Mouse (Mus musculus) hindbrain, postnatal 0 days (tissue): ENCODE measurements around the gene Tns3. TPM values are rescaled to one million over a fixed set of nuclear protein-coding genes. Genes with fewer than 3 reads are reported as not detected.

Experiments used
- ATAC-seq: fragments of 200-750 bp; cut with Nextera tagmentation; 2 replicates; pipeline ENCODE4 v1.8.0; 2017; ENCODE audit warnings: mild to moderate bottlenecking, moderate TSS enrichment, moderate library complexity
- DNase-seq: peaks from one replicate; pipeline ENCODE4 v3.0.0-alpha.2; 2015; ENCODE audit warnings: low spot score
- H3K27ac ChIP-seq: fragments of 300-500 bp; sonication (generic); 2 replicates; pipeline ENCODE4 v1.5.1; 2014; ENCODE audit warnings: mild to moderate bottlenecking
- H3K27me3 ChIP-seq: fragments of 300-500 bp; sonication (generic); 2 replicates; pipeline ENCODE4 v1.6.1; 2014; ENCODE audit warnings: low read length, mixed read lengths; ENCODE audit not compliant: insufficient read depth
- H3K36me3 ChIP-seq: fragments of 300-500 bp; sonication (generic); 2 replicates; pipeline ENCODE4 v1.6.1; 2014; ENCODE audit warnings: low read length, mixed read lengths; ENCODE audit not compliant: insufficient read depth
- H3K4me1 ChIP-seq: fragments of 300-500 bp; sonication (generic); 2 replicates; pipeline ENCODE4 v1.6.1; 2014; ENCODE audit warnings: antibody characterized with exemption, low read length, mixed read lengths; ENCODE audit not compliant: insufficient read depth
- H3K4me2 ChIP-seq: fragments of 300-500 bp; sonication (generic); 2 replicates; pipeline ENCODE4 v1.6.1; 2014; ENCODE audit warnings: low read depth, mild to moderate bottlenecking, low read length, moderate library complexity, mixed read lengths
- H3K4me3 ChIP-seq: fragments of 300-500 bp; sonication (generic); 2 replicates; pipeline ENCODE4 v1.5.1; 2014; ENCODE audit warnings: low read length
- H3K9ac ChIP-seq: fragments of 300-500 bp; sonication (generic); replicated peaks from 2 replicates; pipeline ENCODE4 v1.6.1; 2014; ENCODE audit warnings: mild to moderate bottlenecking, low read length, moderate library complexity, mixed read lengths
- H3K9me3 ChIP-seq: fragments of 300-500 bp; sonication (generic); 2 replicates; pipeline ENCODE4 v1.6.1; 2016; ENCODE audit warnings: low read length, mixed read lengths
- CTCF ChIP-seq: IDR thresholded peaks from 2 replicates; pipeline ENCODE4 v1.5.1; 2016; ENCODE audit warnings: antibody characterized with exemption, control low read depth, low read depth
- WGBS: fragments of 180-500 bp; shearing (Covaris S2); extraction: QIAGEN DNeasy Blood & Tissue Kit; methylation state at CpG from one replicate; pipeline ENCODE4 v1.1.7; 2014; 5-methylcytosine and 5-hydroxymethylcytosine counted together
- polyA plus RNA-seq: library from polyadenylated mRNA; unstranded; fragments of >200 nt; fragmentation: Nextera tagmentation; extraction: Ambion mirVana; gene quantifications from 2 replicates; pipeline ENCODE4 v1.2.1, GENCODE M21; 2015
- total RNA-seq: library from RNA; depleted of rRNA; stranded (reverse); fragments of >200 nt; gene quantifications from 2 replicates; pipeline ENCODE4 v1.2.3, GENCODE M21; 2014

The Tns3 gene
- total and polyA plus RNA-seq, 2 experiments from 2014 or later = 8.2 to 63.6 TPM

GRCm38 (mm10) chr11:8525463-8526145, 138.7 kb downstream of the Tns3 start:
- no peak for TF ChIP-seq CTCF
- H3K4me2 ChIP-seq = no peak overlapping the region
- DNase-seq (no peak), ATAC-seq (no peak)
- no peaks in the 10 kb centered on the region for H3K9me3 ChIP-seq
- H3K27me3 ChIP-seq = no peaks in the 10 kb centered on the region
- 0 out of 2 replicates have a peak, but pooled peaks cover 10% of the 10 kb centered on the region for H3K4me1 ChIP-seq
- no peak overlapping the region for H3K27ac ChIP-seq
- H3K9ac ChIP-seq = no peak overlapping the region
- WGBS = 73% methylated on average over 9 of the region's 9 CpGs
- no peaks in the 10 kb centered on the region for H3K36me3 ChIP-seq
- H3K4me3 ChIP-seq = no peak overlapping the region

DNA sequence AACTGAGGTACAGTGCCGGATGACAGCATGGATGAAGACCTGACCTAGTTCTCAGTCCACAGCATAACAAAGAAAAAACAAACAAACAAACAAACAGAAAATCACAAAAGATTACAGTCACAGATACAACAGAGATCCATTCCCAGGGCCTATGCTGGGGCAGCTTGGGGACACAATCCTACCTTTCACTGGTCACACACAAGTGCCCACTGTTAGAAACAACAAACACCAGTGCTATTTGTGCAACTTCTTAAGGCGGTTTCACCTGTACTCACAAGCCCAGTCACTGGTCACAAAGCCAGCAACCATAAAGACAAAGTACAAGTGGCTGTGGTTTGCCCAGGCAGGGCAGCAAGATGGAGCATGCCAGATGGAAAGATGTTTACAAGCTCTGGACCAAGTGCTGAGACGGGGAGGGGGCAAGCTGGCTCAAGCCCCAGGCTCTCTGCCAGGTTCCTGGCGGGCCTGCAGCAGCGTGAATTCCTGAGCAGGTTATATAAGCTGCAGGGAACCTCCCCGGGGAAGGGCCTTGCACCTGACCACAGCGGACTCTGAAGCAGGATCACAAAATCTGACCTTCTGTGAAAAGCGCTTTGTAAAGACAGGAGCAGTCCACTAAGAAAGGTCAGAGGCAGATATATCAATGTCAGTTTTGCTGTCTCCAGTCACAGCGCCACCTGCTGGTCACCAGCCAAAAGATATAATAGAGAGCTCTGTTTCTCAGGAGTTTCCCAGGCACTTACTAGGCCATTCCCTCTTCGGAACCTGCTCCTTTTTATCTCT, 140.8 kb downstream of the Tns3 start:
- WGBS = 18% methylated on average over 10 of the region's 10 CpGs
- ATAC-seq (peak; percentile 83), DNase-seq (peak; percentile 91)
- Histone ChIP-seq H3K4me3 (no peak overlapping the region), H3K36me3 (no peaks in the 10 kb centered on the region), H3K4me2 (no peak overlapping the region), H3K27me3 (no peaks in the 10 kb centered on the region), H3K9ac (0 out of 2 replicates have a peak overlapping the region, but pooled peaks have one; percentile 26), H3K27ac (peak overlapping the region; percentile 22), H3K9me3 (no peaks in the 10 kb centered on the region), H3K4me1 (0 out of 2 replicates have a peak, but pooled peaks cover 10% of the 10 kb centered on the region)
- peak; percentile 89 for TF ChIP-seq CTCF

GRCm38 (mm10) chr11:8513359-8514253, 150.7 kb downstream of the Tns3 start:
- H3K4me1 ChIP-seq = peaks cover 10% of the 10 kb centered on the region; the same call in 1 of the 2 replicates
- H3K4me3 ChIP-seq = no peak overlapping the region
- WGBS = 36% methylated on average over 7 of the region's 7 CpGs
- ATAC-seq (peak; percentile 86), DNase-seq (peak; percentile 83)
- no peak overlapping the region for H3K9ac ChIP-seq
- H3K27me3 ChIP-seq = no peaks in the 10 kb centered on the region
- TF ChIP-seq CTCF = no peak
- peak overlapping the region; percentile 33; the same call in 1 of the 2 replicates for H3K27ac ChIP-seq
- no peak overlapping the region for H3K4me2 ChIP-seq
- no peaks in the 10 kb centered on the region for H3K9me3 ChIP-seq
- no peaks in the 10 kb centered on the region for H3K36me3 ChIP-seq

- Histone ChIP-seq H3K36me3 (no peaks in the 10 kb centered on the region), H3K27ac (no peak overlapping the region), H3K9ac (no peak overlapping the region), H3K4me1 (peaks cover 10% of the 10 kb centered on the region; the same call in 1 of the 2 replicates), H3K4me2 (no peak overlapping the region), H3K27me3 (no peaks in the 10 kb centered on the region), H3K9me3 (no peaks in the 10 kb centered on the region), H3K4me3 (no peak overlapping the region)
- 62% methylated on average over 2 of the region's 2 CpGs for WGBS
- ATAC-seq (no peak), DNase-seq (no peak)
- no peak for TF ChIP-seq CTCF
Measured at GRCm38 (mm10) chr11:8510294-8510693, 154.0 kb downstream of the Tns3 start.

- Histone ChIP-seq H3K4me3 (no peak overlapping the region), H3K36me3 (no peaks in the 10 kb centered on the region), H3K4me1 (peaks cover 10% of the 10 kb centered on the region; the same call in 1 of the 2 replicates), H3K27me3 (no peaks in the 10 kb centered on the region), H3K27ac (no peak overlapping the region), H3K9me3 (no peaks in the 10 kb centered on the region), H3K9ac (no peak overlapping the region), H3K4me2 (no peak overlapping the region)
- DNase-seq (no peak), ATAC-seq (no peak)
- 88% methylated on average over 7 of the region's 7 CpGs for WGBS
- TF ChIP-seq CTCF = no peak
Measured at GRCm38 (mm10) chr11:8509614-8510013, 154.7 kb downstream of the Tns3 start.

- no peak for TF ChIP-seq CTCF
- H3K36me3 ChIP-seq = no peaks in the 10 kb centered on the region
- H3K27ac ChIP-seq = no peak overlapping the region
- H3K27me3 ChIP-seq = no peaks in the 10 kb centered on the region
- H3K9ac ChIP-seq = no peak overlapping the region
- H3K4me2 ChIP-seq = no peak overlapping the region
- H3K4me1 ChIP-seq = no peaks in the 10 kb centered on the region
- no peak for DNase-seq
- ATAC-seq = no peak
- H3K9me3 ChIP-seq = no peaks in the 10 kb centered on the region
- 63% methylated on average over 11 of the region's 11 CpGs for WGBS
- H3K4me3 ChIP-seq = no peak overlapping the region
Measured at GRCm38 (mm10) chr11:8503735-8504134, 160.6 kb downstream of the Tns3 start.
